Mouse (Mus musculus): ENCODE measurements around the gene Fbn1. TPM values are rescaled to one million over a fixed set of nuclear protein-coding genes. Genes with fewer than 3 reads are reported as not detected.
A peak's percentile ranks its signal among the peaks of the same experiment; 100 is the strongest.
"Not testable (repeated sequence)": the region's sequence is repeated elsewhere in the genome, so short reads cannot be mapped to it uniquely, and the experiment has no call there.

Fbn1 gene
- polyA plus RNA-seq, 1 experiment from 2014 or later, result 61.1 TPM

GRCm38 (mm10) chr2:125293969-125294491, 213.8 kb downstream of the Fbn1 start:
- ATAC-seq (ENCODE audit: low read depth), result no peak
- Histone ChIP-seq H3K9ac (ENCODE audit: low read depth, low read length) (no peak overlapping the region), H3K4me1 (ENCODE audit: control insufficient read depth, insufficient read depth, low read length) (0 out of 2 replicates have a peak, but pooled peaks cover under 1% of the 10 kb centered on the region), H3K27me3 (replicated peaks; ENCODE audit: control insufficient read depth, insufficient read depth, low read length) (no peaks in the 10 kb centered on the region), H3K36me3 (ENCODE audit: control insufficient read depth, insufficient read depth, low read length) (no peaks in the 10 kb centered on the region), H3K4me3 (ENCODE audit: low read depth, low read length) (no peak overlapping the region), H3K9me3 (ENCODE audit: control insufficient read depth, low read length) (no peaks in the 10 kb centered on the region), H3K4me2 (ENCODE audit: low read depth, low read length) (no peak overlapping the region), H3K27ac (replicated peaks; ENCODE audit: low read depth, low read length) (no peak overlapping the region)
- WGBS, result 65% methylated on average over 5 of the region's 5 CpGs
- peak; percentile 58 for DNase-seq (ENCODE audit: low spot score)

DNA sequence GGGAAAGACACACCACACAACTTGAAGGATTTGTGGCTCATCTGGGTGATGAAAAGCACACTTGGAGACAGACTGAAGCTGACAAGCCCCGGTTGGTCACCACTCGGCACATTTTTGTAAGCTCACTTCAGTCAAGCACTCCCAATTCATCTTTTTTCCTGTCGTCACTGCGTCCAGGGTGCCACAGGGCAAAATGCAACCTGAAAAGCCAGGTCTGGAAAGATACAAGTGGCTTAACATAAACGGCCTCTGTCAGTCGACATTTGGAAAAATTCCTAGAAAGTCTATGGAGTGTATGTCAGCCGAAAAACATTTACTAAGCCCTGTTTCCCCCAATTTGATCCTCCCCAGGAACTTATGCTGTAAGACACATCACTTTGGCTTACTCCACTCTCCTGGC, 215.2 kb downstream of the Fbn1 start:
- H3K4me3 ChIP-seq (ENCODE audit: low read depth, low read length), result no peak overlapping the region

DNA sequence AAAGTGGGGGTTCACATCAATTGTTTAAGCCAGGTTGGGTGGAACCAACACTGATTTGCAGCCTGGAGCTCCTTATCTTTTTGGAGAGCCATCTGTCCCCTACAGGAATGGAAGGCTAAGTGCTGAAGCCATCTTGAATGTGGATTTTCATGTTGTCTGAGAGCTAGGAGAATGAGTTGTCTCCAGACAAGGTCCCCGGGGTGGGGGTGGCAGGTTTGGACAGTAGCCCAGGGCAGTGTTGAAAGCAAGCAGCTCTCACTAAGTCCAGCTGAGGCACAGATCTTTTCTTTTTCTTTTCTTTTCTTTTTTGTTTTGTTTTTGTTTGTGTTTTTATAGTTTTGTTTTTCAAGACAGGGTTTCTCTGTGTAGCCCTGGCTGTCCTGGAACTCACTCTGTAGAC, 216.7 kb downstream of the Fbn1 start:
- no peak overlapping the region for H3K27ac ChIP-seq (replicated peaks; ENCODE audit: low read depth, low read length)
- H3K36me3 ChIP-seq (ENCODE audit: control insufficient read depth, insufficient read depth, low read length), result no peaks in the 10 kb centered on the region
- no peaks in the 10 kb centered on the region for H3K27me3 ChIP-seq (replicated peaks; ENCODE audit: control insufficient read depth, insufficient read depth, low read length)
- H3K4me2 ChIP-seq (ENCODE audit: low read depth, low read length), result no peak overlapping the region
- 86% methylated on average over 1 of the region's 1 CpGs for WGBS
- no peaks in the 10 kb centered on the region for H3K9me3 ChIP-seq (ENCODE audit: control insufficient read depth, low read length)
- no peak overlapping the region for H3K9ac ChIP-seq (ENCODE audit: low read depth, low read length)
- no peak for DNase-seq (ENCODE audit: low spot score)
- no peaks in the 10 kb centered on the region for H3K4me1 ChIP-seq (ENCODE audit: control insufficient read depth, insufficient read depth, low read length)
- no peak for ATAC-seq (ENCODE audit: low read depth)
- no peak overlapping the region for H3K4me3 ChIP-seq (ENCODE audit: low read depth, low read length)

More for the DNA sequence above, 215.2 kb downstream of the Fbn1 start:
- H3K27me3 ChIP-seq (replicated peaks; ENCODE audit: control insufficient read depth, insufficient read depth, low read length), result no peaks in the 10 kb centered on the region
- no peak overlapping the region for H3K27ac ChIP-seq (replicated peaks; ENCODE audit: low read depth, low read length)
- H3K4me2 ChIP-seq (ENCODE audit: low read depth, low read length), result no peak overlapping the region
- WGBS, result 66% methylated on average over 7 of the region's 7 CpGs
- ATAC-seq (ENCODE audit: low read depth) (no peak), DNase-seq (ENCODE audit: low spot score) (peak; percentile 46)
- H3K4me1 ChIP-seq (ENCODE audit: control insufficient read depth, insufficient read depth, low read length), result no peaks in the 10 kb centered on the region
- no peak overlapping the region for H3K9ac ChIP-seq (ENCODE audit: low read depth, low read length)
- no peaks in the 10 kb centered on the region for H3K9me3 ChIP-seq (ENCODE audit: control insufficient read depth, low read length)
- no peaks in the 10 kb centered on the region for H3K36me3 ChIP-seq (ENCODE audit: control insufficient read depth, insufficient read depth, low read length)

DNA sequence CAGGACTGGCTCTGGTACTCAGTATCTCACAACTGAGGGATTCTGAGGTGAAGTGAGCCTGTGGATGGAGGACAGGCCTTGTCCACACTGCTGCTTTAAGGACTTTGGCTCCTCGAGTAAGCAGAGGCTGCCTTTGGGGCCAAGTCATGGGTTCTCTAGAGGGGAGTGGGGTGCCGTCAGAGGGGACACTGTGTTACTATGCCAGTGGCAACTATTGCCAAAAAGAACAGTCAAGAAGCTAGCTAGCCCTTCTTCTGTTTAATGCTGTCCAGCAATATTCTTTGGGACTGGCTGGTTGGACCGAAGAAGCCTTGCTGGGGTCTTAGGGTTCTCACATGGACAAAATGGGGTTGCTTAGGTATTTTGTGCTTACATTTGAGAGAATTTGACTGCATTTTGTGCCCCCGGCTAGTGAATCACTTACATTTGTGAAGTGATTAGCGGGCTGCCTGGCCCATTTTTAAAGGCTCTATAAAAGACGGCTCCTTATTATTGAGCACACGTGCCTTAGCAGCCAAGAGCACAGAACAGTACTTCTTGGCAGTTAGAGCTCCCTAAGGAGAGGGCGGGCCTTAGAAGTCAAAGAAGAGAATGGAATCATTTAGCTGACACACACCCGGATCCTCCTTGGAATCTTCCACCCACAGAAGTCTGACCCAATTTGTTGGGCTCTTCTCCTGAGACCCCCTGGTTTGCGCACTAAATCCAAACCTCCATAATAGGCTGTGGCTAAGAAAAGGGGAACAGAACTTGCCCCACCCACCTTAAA, 217.4 kb downstream of the Fbn1 start:
- H3K27me3 ChIP-seq (replicated peaks; ENCODE audit: control insufficient read depth, insufficient read depth, low read length), result no peaks in the 10 kb centered on the region
- no peak overlapping the region for H3K9ac ChIP-seq (ENCODE audit: low read depth, low read length)
- no peak overlapping the region for H3K4me3 ChIP-seq (ENCODE audit: low read depth, low read length)
- DNase-seq (ENCODE audit: low spot score) (peak; percentile 87), ATAC-seq (ENCODE audit: low read depth) (no peak)
- no peaks in the 10 kb centered on the region for H3K9me3 ChIP-seq (ENCODE audit: control insufficient read depth, low read length)
- 65% methylated on average over 10 of the region's 10 CpGs for WGBS
- no peaks in the 10 kb centered on the region for H3K4me1 ChIP-seq (ENCODE audit: control insufficient read depth, insufficient read depth, low read length)
- no peak overlapping the region for H3K4me2 ChIP-seq (ENCODE audit: low read depth, low read length)
- H3K27ac ChIP-seq (replicated peaks; ENCODE audit: low read depth, low read length), result no peak overlapping the region
- no peaks in the 10 kb centered on the region for H3K36me3 ChIP-seq (ENCODE audit: control insufficient read depth, insufficient read depth, low read length)

- Histone ChIP-seq H3K4me2 (ENCODE audit: low read depth, low read length) (no peak overlapping the region), H3K27ac (replicated peaks; ENCODE audit: low read depth, low read length) (no peak overlapping the region), H3K9ac (ENCODE audit: low read depth, low read length) (no peak overlapping the region), H3K4me3 (ENCODE audit: low read depth, low read length) (no peak overlapping the region), H3K9me3 (ENCODE audit: control insufficient read depth, low read length) (no peaks in the 10 kb centered on the region), H3K36me3 (ENCODE audit: control insufficient read depth, insufficient read depth, low read length) (no peaks in the 10 kb centered on the region), H3K4me1 (ENCODE audit: control insufficient read depth, insufficient read depth, low read length) (no peaks in the 10 kb centered on the region), H3K27me3 (replicated peaks; ENCODE audit: control insufficient read depth, insufficient read depth, low read length) (no peaks in the 10 kb centered on the region)
- DNase-seq (ENCODE audit: low spot score), result no peak
- ATAC-seq (ENCODE audit: low read depth), result no peak
- 81% methylated on average over 4 of the region's 4 CpGs for WGBS
These were observed 222.0 kb downstream of the Fbn1 start for GRCm38 (mm10) chr2:125285777-125286176.

DNA sequence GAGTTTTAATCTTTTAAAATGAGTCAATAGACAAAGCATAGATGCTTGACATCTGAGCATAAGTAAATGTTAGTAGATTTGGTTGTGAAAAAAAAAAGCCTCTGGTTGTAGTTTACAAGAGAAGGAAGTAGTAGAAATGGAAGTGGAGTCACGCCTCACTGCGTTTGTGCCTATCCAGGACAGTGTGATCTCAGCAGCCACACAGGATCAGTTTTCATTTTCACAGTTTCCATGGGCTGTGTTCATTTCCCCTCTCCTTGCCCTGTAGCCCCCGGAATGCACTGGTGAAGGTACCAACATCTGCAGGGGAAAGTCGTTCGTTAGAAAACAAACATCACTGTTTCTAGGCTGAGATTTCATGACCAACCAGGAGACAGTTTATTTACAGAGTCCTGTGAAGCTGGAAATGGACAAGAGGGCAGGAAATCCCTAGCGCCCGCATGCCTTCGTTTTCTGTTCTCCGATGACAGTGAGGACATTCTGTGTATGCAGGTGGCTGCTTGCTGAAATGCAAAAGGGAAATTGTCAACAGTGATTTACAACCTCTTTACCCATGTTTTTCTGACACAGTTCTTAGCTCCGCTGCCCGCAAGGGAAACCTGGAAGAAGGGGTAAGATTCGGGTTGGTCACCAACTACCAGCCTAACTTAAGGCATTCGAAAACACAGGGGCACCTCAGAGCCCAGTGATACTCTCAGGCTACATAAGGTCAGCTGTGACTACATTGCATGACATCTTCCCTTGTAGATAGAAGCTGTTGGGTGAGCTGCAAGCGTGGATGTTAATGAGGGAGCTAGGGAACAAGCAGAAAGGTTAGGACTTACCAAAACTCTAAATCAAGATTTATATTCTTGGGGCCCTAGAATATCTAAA, 225.2 kb downstream of the Fbn1 start:
- H3K27ac ChIP-seq (replicated peaks; ENCODE audit: low read depth, low read length), result no peak overlapping the region
- H3K9ac ChIP-seq (ENCODE audit: low read depth, low read length), result no peak overlapping the region
- no peaks in the 10 kb centered on the region for H3K9me3 ChIP-seq (ENCODE audit: control insufficient read depth, low read length)
- no peak overlapping the region for H3K4me3 ChIP-seq (ENCODE audit: low read depth, low read length)
- H3K27me3 ChIP-seq (replicated peaks; ENCODE audit: control insufficient read depth, insufficient read depth, low read length), result no peaks in the 10 kb centered on the region
- no peaks in the 10 kb centered on the region for H3K4me1 ChIP-seq (ENCODE audit: control insufficient read depth, insufficient read depth, low read length)
- no peak overlapping the region for H3K4me2 ChIP-seq (ENCODE audit: low read depth, low read length)
- DNase-seq (ENCODE audit: low spot score), result no peak
- no peak for ATAC-seq (ENCODE audit: low read depth)
- 55% methylated on average over 14 of the region's 14 CpGs for WGBS
- no peaks in the 10 kb centered on the region for H3K36me3 ChIP-seq (ENCODE audit: control insufficient read depth, insufficient read depth, low read length)

DNA sequence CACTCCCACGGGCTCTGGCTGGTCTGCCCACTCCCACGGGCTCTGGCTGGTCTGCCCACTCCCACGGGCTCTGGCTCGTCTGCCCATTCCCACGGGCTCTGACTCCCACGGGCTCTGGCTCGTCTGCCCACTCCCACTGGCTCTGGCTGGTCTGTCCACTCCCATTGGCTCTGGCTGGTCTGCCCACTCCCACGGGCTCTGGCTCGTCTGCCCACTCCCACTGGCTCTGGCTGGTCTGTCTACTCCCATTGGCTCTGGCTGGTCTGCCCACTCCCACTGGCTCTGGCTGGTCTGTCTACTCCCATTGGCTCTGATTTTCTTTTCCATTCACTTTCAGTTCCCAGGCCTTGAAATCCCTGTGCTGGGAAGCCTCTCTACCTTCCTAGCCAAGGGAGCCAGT, 227.8 kb downstream of the Fbn1 start:
- H3K9me3 ChIP-seq (ENCODE audit: control insufficient read depth, low read length); H3K4me3 ChIP-seq (ENCODE audit: low read depth, low read length); ATAC-seq (ENCODE audit: low read depth); DNase-seq (ENCODE audit: low spot score); H3K27ac ChIP-seq (replicated peaks; ENCODE audit: low read depth, low read length); H3K4me2 ChIP-seq (ENCODE audit: low read depth, low read length); H3K9ac ChIP-seq (ENCODE audit: low read depth, low read length); H3K27me3 ChIP-seq (replicated peaks; ENCODE audit: control insufficient read depth, insufficient read depth, low read length); H3K36me3 ChIP-seq (ENCODE audit: control insufficient read depth, insufficient read depth, low read length): not testable (repeated sequence)
- peaks cover 12% of the 10 kb centered on the region for H3K4me1 ChIP-seq (ENCODE audit: control insufficient read depth, insufficient read depth, low read length)
- WGBS, result 86% methylated on average over 9 of the region's 9 CpGs

DNA sequence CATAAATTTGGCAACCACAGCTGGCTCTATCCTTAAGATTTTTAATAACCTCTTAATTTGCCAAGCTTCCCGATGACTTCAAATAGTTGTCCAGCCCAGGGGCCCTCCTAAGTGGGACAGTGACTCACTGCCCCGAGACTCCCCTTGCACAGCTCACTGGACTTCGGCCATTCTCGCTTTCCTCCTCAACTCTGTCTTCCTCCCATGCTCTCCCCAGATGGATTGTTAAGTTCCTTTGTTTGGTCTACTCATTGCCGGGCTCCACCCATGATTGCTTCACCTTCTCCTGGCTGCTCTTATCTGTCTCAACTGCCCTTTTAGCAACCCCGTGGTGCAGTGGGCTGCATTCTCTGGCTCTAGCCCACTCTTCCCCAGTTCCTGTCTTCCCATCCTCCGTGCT, 229.3 kb downstream of the Fbn1 start:
- no peaks in the 10 kb centered on the region for H3K9me3 ChIP-seq (ENCODE audit: control insufficient read depth, low read length)
- ATAC-seq (ENCODE audit: low read depth) (no peak), DNase-seq (ENCODE audit: low spot score) (no peak)
- H3K9ac ChIP-seq (ENCODE audit: low read depth, low read length), result no peak overlapping the region
- WGBS, result 73% methylated on average over 7 of the region's 7 CpGs
- no peaks in the 10 kb centered on the region for H3K36me3 ChIP-seq (ENCODE audit: control insufficient read depth, insufficient read depth, low read length)
- no peak overlapping the region for H3K4me3 ChIP-seq (ENCODE audit: low read depth, low read length)
- peaks cover 12% of the 10 kb centered on the region for H3K4me1 ChIP-seq (ENCODE audit: control insufficient read depth, insufficient read depth, low read length)
- no peak overlapping the region for H3K27ac ChIP-seq (replicated peaks; ENCODE audit: low read depth, low read length)
- no peak overlapping the region for H3K4me2 ChIP-seq (ENCODE audit: low read depth, low read length)
- no peaks in the 10 kb centered on the region for H3K27me3 ChIP-seq (replicated peaks; ENCODE audit: control insufficient read depth, insufficient read depth, low read length)
